Comparison of ENCODE assay signal across 9 mouse cellular contexts in the genomic region with DNA sequence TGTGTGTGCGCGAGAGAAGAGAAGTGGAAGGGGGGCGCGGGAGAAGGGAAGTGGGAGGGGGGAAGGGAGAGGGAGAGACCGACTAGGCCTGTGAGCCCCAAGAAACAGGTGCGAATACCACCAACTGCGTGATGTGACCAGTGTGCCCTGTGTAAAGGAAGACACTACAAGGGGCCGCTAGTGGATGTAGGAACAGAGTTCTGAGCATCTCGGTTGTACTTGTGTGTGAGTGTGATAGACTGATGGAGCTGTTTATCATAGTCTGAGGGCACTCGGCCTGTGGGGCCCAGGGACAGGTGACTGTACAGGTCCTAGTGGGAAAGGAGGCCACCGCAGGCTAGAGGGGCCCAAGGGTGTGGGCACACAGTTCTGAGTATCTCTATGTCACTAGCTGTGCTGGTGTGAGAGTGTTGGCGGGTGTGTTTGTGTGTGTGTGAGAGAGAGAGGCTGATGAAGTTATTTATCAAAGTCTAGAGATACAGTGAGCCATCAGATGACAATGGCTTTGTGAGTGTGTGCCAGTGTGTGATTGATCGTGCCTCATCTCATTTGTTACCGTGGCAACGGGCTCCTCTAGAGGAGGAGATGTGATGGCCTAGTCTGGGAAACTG. TPM values are rescaled to one million over a fixed set of nuclear protein-coding genes. Genes with fewer than 3 reads are reported as not detected.
DNase-seq lines count a peak whose midpoint lies in the region; ATAC-seq and TF ChIP-seq lines count a peak whose summit lies in the region.
"Had no signal": no experiment of that assay in that cellular context is flagged by ENCODE, and none has a peak within 500 bp of the region (broad histone marks: within the 10 kb centered on the region; RNA-seq: fewer than 3 reads in every experiment).

No protein-coding gene starts in this region.

- peaks cover 7% of the 10 kb centered on the region; the same call in 1 of the 2 replicates for H3K4me1 ChIP-seq in spleen, adult 2 months (ENCODE audit: control insufficient read depth, insufficient read depth, insufficient read length)
- H3K4me1 ChIP-seq in heart, postnatal 0 days (ENCODE audit: control insufficient read depth, insufficient read depth): peaks cover 10% of the 10 kb centered on the region; the same call in 1 of the 2 replicates
- no peaks in the 10 kb centered on the region for H3K4me1 ChIP-seq in limb, embryonic 11.5 days (ENCODE audit: control insufficient read depth, insufficient read depth, low read length)

- H3K4me2 ChIP-seq in heart, postnatal 0 days (ENCODE audit: low read depth, low read length): peak overlapping the region; percentile 69
- H3K4me2 ChIP-seq in limb, embryonic 11.5 days (ENCODE audit: low read depth, severe bottlenecking): peak overlapping the region; percentile 61

- TF ChIP-seq CTCF in spleen, adult 2 months (IDR thresholded peaks at IDR 0.05; ENCODE audit: extremely low read depth, insufficient read depth, insufficient read length, insufficient replicate concordance): no peak
- no peak for TF ChIP-seq CTCF in heart, postnatal 0 days (IDR thresholded peaks at IDR 0.05; ENCODE audit: low read depth)

- H3K27ac ChIP-seq in spleen, adult 2 months (ENCODE audit: insufficient read depth, low read length): no peak overlapping the region
- no peak overlapping the region; the same call in 1 of the 2 replicates for H3K27ac ChIP-seq in heart, postnatal 0 days (ENCODE audit: low read depth)
- H3K27ac ChIP-seq in limb, embryonic 11.5 days (replicated peaks; ENCODE audit: low read depth, low read length): no peak overlapping the region

- no peaks in the 10 kb centered on the region for H3K27me3 ChIP-seq in spleen, adult 2 months (ENCODE audit: control insufficient read depth, insufficient read depth, low read length)
- H3K27me3 ChIP-seq in heart, postnatal 0 days (ENCODE audit: control insufficient read depth, insufficient read depth, low read length): no peaks in the 10 kb centered on the region
- H3K27me3 ChIP-seq in limb, embryonic 11.5 days (ENCODE audit: control insufficient read depth, insufficient read depth, low read length): no peaks in the 10 kb centered on the region

- H3K9ac ChIP-seq in heart, postnatal 0 days (replicated peaks; ENCODE audit: low read depth, low read length): peak overlapping the region; percentile 60
- H3K9ac ChIP-seq in limb, embryonic 11.5 days (ENCODE audit: low read length): 0 out of 2 replicates have a peak overlapping the region, but pooled peaks have one; percentile 32

- 30% methylated on average over 15 of the region's 15 CpGs for WGBS in spleen, adult 2 months
- WGBS in heart, postnatal 0 days: 29% methylated on average over 15 of the region's 15 CpGs
- WGBS in limb, embryonic 11.5 days: 33% methylated on average over 15 of the region's 15 CpGs

- DNase-seq in spleen, adult 2 months (ENCODE audit: low read depth in 1 of 2, low spot score in 2 of 2): no peak
- no peak for DNase-seq in spleen, postnatal 14 days (ENCODE audit: low spot score in 2 of 2)
- DNase-seq in cerebellum, postnatal 10 days: peak; percentile 59 to 61
- DNase-seq in heart, postnatal 0 days (ENCODE audit: low spot score): no peak
- DNase-seq in limb, embryonic 11.5 days (ENCODE audit: low spot score): peak; percentile 25
- DNase-seq in neural tube, embryonic 10.5 days (ENCODE audit: extremely low spot score, low spot score): peak; percentile 39
- DNase-seq in urinary bladder, adult 18-20 months (ENCODE audit: low spot score in 2 of 2): no peak
- DNase-seq in ovary, postnatal 14 days (ENCODE audit: low spot score): no peak

- TF ChIP-seq POLR2A in spleen, adult 2 months (IDR thresholded peaks at IDR 0.05; ENCODE audit: low read depth, low read length): no peak

- TF ChIP-seq EP300 in heart, postnatal 0 days (IDR thresholded peaks at IDR 0.05; ENCODE audit: low read depth): no peak

- no peaks in the 10 kb centered on the region for H3K36me3 ChIP-seq in spleen, adult 2 months (ENCODE audit: control insufficient read depth, insufficient read depth, low read length)
- no peaks in the 10 kb centered on the region; the same call in 1 of the 2 replicates for H3K36me3 ChIP-seq in heart, postnatal 0 days (replicated peaks; ENCODE audit: control insufficient read depth, insufficient read depth, low read length)
- no peaks in the 10 kb centered on the region for H3K36me3 ChIP-seq in limb, embryonic 11.5 days (ENCODE audit: control insufficient read depth, insufficient read depth, low read length)

- no peak for ATAC-seq in heart, postnatal 0 days (ENCODE audit: insufficient read depth, low read depth)
- peak; percentile 0; the same call in 1 of the 2 replicates for ATAC-seq in limb, embryonic 11.5 days (ENCODE audit: insufficient number of reproducible peaks, low FRiP score, low TSS enrichment, low read depth)

- H3K4me3 ChIP-seq in spleen, adult 2 months (ENCODE audit: extremely low read depth, insufficient read depth, insufficient read length): peak overlapping the region; percentile 68; the same call in 1 of the 2 replicates
- H3K4me3 ChIP-seq in heart, postnatal 0 days (ENCODE audit: low read depth, low read length): peak overlapping the region; percentile 55
- H3K4me3 ChIP-seq in limb, embryonic 11.5 days (ENCODE audit: low read depth, low read length): peak overlapping the region; percentile 44

- H3K9me3 ChIP-seq in heart, postnatal 0 days (replicated peaks; ENCODE audit: control insufficient read depth, low read length): no peaks in the 10 kb centered on the region
- no peaks in the 10 kb centered on the region for H3K9me3 ChIP-seq in limb, embryonic 11.5 days (ENCODE audit: control insufficient read depth, low read length)

RNA-seq across cellular contexts. Expression of gene Zfp667, which starts 0.6 kb away (rescaled TPM):
- polyA plus RNA-seq in spleen, adult 2 months (2012; rRNA removed): 0.35 and 0.44 TPM in 2 replicates
- 0.95 and 2.7 TPM in 2 replicates for total RNA-seq in heart, postnatal 0 days (2014; rRNA removed; ENCODE audit: low replicate concordance)
- 3.3 and 4.7 TPM in 2 replicates for polyA plus RNA-seq in heart, postnatal 0 days (2015; fragmentation: Nextera tagmentation; extraction: Ambion mirVana)
- 7.4 and 9.0 TPM in 2 replicates for polyA plus RNA-seq in limb, embryonic 11.5 days (2014; fragmentation: Nextera tagmentation; extraction: Ambion mirVana)

RNA-seq across cellular contexts. Expression of gene Epp13, which starts 34.5 kb away (rescaled TPM):
- not detected in 2 replicates for polyA plus RNA-seq in spleen, adult 2 months (2012; rRNA removed)
- total RNA-seq in heart, postnatal 0 days (2014; rRNA removed; ENCODE audit: low replicate concordance): not detected in 2 replicates
- polyA plus RNA-seq in heart, postnatal 0 days (2015; fragmentation: Nextera tagmentation; extraction: Ambion mirVana): not detected in 2 replicates
- polyA plus RNA-seq in limb, embryonic 11.5 days (2014; fragmentation: Nextera tagmentation; extraction: Ambion mirVana): not detected in 2 replicates
- total RNA-seq: gastrocnemius, adult 8-10 months had no signal

RNA-seq across cellular contexts. Expression of gene Zfp583, which starts 44.1 kb away (rescaled TPM):
- 0.56 and 0.77 TPM in 2 replicates for polyA plus RNA-seq in spleen, adult 2 months (2012; rRNA removed)
- 3.1 TPM in 1 of 2 replicates, not detected in the other for total RNA-seq in heart, postnatal 0 days (2014; rRNA removed; ENCODE audit: low replicate concordance)
- 2.6 and 3.1 TPM in 2 replicates for polyA plus RNA-seq in heart, postnatal 0 days (2015; fragmentation: Nextera tagmentation; extraction: Ambion mirVana)
- 6.9 and 7.8 TPM in 2 replicates for polyA plus RNA-seq in limb, embryonic 11.5 days (2014; fragmentation: Nextera tagmentation; extraction: Ambion mirVana)

RNA-seq across cellular contexts. Expression of gene Gm3854, which starts 56.5 kb away (rescaled TPM):
- polyA plus RNA-seq in spleen, adult 2 months (2012; rRNA removed): 0.02 and 0.08 TPM in 2 replicates
- total RNA-seq in heart, postnatal 0 days (2014; rRNA removed; ENCODE audit: low replicate concordance): not detected in 2 replicates
- polyA plus RNA-seq in heart, postnatal 0 days (2015; fragmentation: Nextera tagmentation; extraction: Ambion mirVana): 0.44 and 0.51 TPM in 2 replicates
- 2.2 and 2.3 TPM in 2 replicates for polyA plus RNA-seq in limb, embryonic 11.5 days (2014; fragmentation: Nextera tagmentation; extraction: Ambion mirVana)

Comparison
In these comparisons a context has a peak if more than half of its experiments do, and no peak if none do; other contexts are left out.
1. DNase-seq: peak in cerebellum, postnatal 10 days (2 of 2), limb, embryonic 11.5 days (single experiment) and neural tube, embryonic 10.5 days (single experiment); none in spleen, adult 2 months (0 of 2), spleen, postnatal 14 days (0 of 2), heart, postnatal 0 days (single experiment), urinary bladder, adult 18-20 months (0 of 2) and ovary, postnatal 14 days (single experiment).
2. Peak in every context shown above with its lines, with median percentiles within 50 percentile points of each other: H3K4me3 ChIP-seq.